Mouse (Mus musculus): Measurements from ENCODE around the gene Fbxl17. TPM values are rescaled to one million over a fixed set of nuclear protein-coding genes. Genes with fewer than 3 reads are reported as not detected.

Gene Fbxl17
- polyA plus RNA-seq, 1 experiment from 2014 or later, result 3.1 TPM

GRCm38 (mm10) chr17:63350876-63351509 lies 148.8 kb downstream of the Fbxl17 start:
- H3K4me1 ChIP-seq, result no peaks in the 10 kb centered on the region
- ATAC-seq, result no peak
- peaks cover 12% of the 10 kb centered on the region for H3K36me3 ChIP-seq
- H3K4me3 ChIP-seq, result no peak overlapping the region
- H3K27ac ChIP-seq, result no peak overlapping the region
- whole genome bisulfite sequencing (ENCODE audit: insufficient replicate concordance), result 81% methylated on average over 4 of the region's 4 CpGs
- no peak overlapping the region for H3K4me2 ChIP-seq
- no peaks in the 10 kb centered on the region; the same call in 1 of the 2 replicates for H3K9me3 ChIP-seq (replicated peaks)
- no peak overlapping the region for H3K9ac ChIP-seq
- H3K27me3 ChIP-seq (replicated peaks), result no peaks in the 10 kb centered on the region

- H3K27me3 ChIP-seq (replicated peaks), result no peaks in the 10 kb centered on the region
- H3K27ac ChIP-seq, result no peak overlapping the region
- no peak overlapping the region for H3K4me3 ChIP-seq
- no peak overlapping the region for H3K9ac ChIP-seq
- no peak for ATAC-seq
- no peak overlapping the region for H3K4me2 ChIP-seq
- H3K36me3 ChIP-seq, result peaks cover 12% of the 10 kb centered on the region
- H3K4me1 ChIP-seq, result peaks cover 8% of the 10 kb centered on the region
- H3K9me3 ChIP-seq (replicated peaks), result no peaks in the 10 kb centered on the region; the same call in 1 of the 2 replicates
- WGBS (ENCODE audit: insufficient replicate concordance), result 39% methylated on average over 5 of the region's 5 CpGs
Observed at GRCm38 (mm10) chr17:63344101-63344500, 155.7 kb downstream of the Fbxl17 start.

GRCm38 (mm10) chr17:63343076-63343475 lies 156.7 kb downstream of the Fbxl17 start:
- ATAC-seq, result no peak
- WGBS (ENCODE audit: insufficient replicate concordance), result 85% methylated on average over 4 of the region's 4 CpGs
- Histone ChIP-seq H3K4me2 (no peak overlapping the region), H3K4me1 (peaks cover 8% of the 10 kb centered on the region), H3K36me3 (peaks cover 12% of the 10 kb centered on the region), H3K9me3 (replicated peaks) (no peaks in the 10 kb centered on the region; the same call in 1 of the 2 replicates), H3K9ac (no peak overlapping the region), H3K27ac (no peak overlapping the region), H3K27me3 (replicated peaks) (no peaks in the 10 kb centered on the region), H3K4me3 (no peak overlapping the region)

- no peak overlapping the region for H3K4me3 ChIP-seq
- WGBS (ENCODE audit: insufficient replicate concordance), result 82% methylated on average over 11 of the region's 11 CpGs
- no peak overlapping the region for H3K27ac ChIP-seq
- no peak overlapping the region for H3K9ac ChIP-seq
- peaks cover 10% of the 10 kb centered on the region for H3K36me3 ChIP-seq
- H3K27me3 ChIP-seq (replicated peaks), result no peaks in the 10 kb centered on the region
- no peak overlapping the region for H3K4me2 ChIP-seq
- no peak for ATAC-seq
- H3K9me3 ChIP-seq (replicated peaks), result no peaks in the 10 kb centered on the region; the same call in 1 of the 2 replicates
- H3K4me1 ChIP-seq, result peaks cover 8% of the 10 kb centered on the region
Observed at GRCm38 (mm10) chr17:63342440-63342839, 157.4 kb downstream of the Fbxl17 start.

GRCm38 (mm10) chr17:63341203-63341602 lies 158.6 kb downstream of the Fbxl17 start:
- Histone ChIP-seq H3K36me3 (no peaks in the 10 kb centered on the region), H3K27me3 (replicated peaks) (no peaks in the 10 kb centered on the region), H3K4me2 (no peak overlapping the region), H3K9ac (no peak overlapping the region), H3K9me3 (replicated peaks) (no peaks in the 10 kb centered on the region), H3K4me3 (no peak overlapping the region), H3K4me1 (peaks cover 8% of the 10 kb centered on the region), H3K27ac (no peak overlapping the region)
- 67% methylated on average over 3 of the region's 3 CpGs for WGBS (ENCODE audit: insufficient replicate concordance)
- ATAC-seq, result no peak

- Histone ChIP-seq H3K9me3 (replicated peaks) (no peaks in the 10 kb centered on the region), H3K36me3 (no peaks in the 10 kb centered on the region), H3K9ac (no peak overlapping the region), H3K4me1 (no peaks in the 10 kb centered on the region), H3K4me3 (no peak overlapping the region), H3K27ac (no peak overlapping the region), H3K27me3 (replicated peaks) (no peaks in the 10 kb centered on the region), H3K4me2 (no peak overlapping the region)
- 72% methylated on average over 2 of the region's 2 CpGs for WGBS (ENCODE audit: insufficient replicate concordance)
- no peak for ATAC-seq
Observed at GRCm38 (mm10) chr17:63328888-63329287, 170.9 kb downstream of the Fbxl17 start.

GRCm38 (mm10) chr17:63326227-63326626 lies 173.6 kb downstream of the Fbxl17 start:
- no peak overlapping the region for H3K9ac ChIP-seq
- 74% methylated on average over 5 of the region's 5 CpGs for WGBS (ENCODE audit: insufficient replicate concordance)
- no peak overlapping the region for H3K4me3 ChIP-seq
- H3K4me2 ChIP-seq, result no peak overlapping the region
- no peak for ATAC-seq
- peaks cover 22% of the 10 kb centered on the region for H3K4me1 ChIP-seq
- H3K27ac ChIP-seq, result no peak overlapping the region
- H3K36me3 ChIP-seq, result no peaks in the 10 kb centered on the region
- no peaks in the 10 kb centered on the region for H3K27me3 ChIP-seq (replicated peaks)
- H3K9me3 ChIP-seq (replicated peaks), result no peaks in the 10 kb centered on the region

- H3K27me3 ChIP-seq (replicated peaks), result no peaks in the 10 kb centered on the region
- H3K36me3 ChIP-seq, result no peaks in the 10 kb centered on the region
- no peak overlapping the region for H3K27ac ChIP-seq
- H3K9ac ChIP-seq, result no peak overlapping the region
- ATAC-seq, result no peak
- peaks cover 34% of the 10 kb centered on the region for H3K4me1 ChIP-seq
- no peak overlapping the region for H3K4me2 ChIP-seq
- H3K9me3 ChIP-seq (replicated peaks), result no peaks in the 10 kb centered on the region
- WGBS (ENCODE audit: insufficient replicate concordance), result 83% methylated on average over 2 of the region's 2 CpGs
- no peak overlapping the region for H3K4me3 ChIP-seq
Observed at GRCm38 (mm10) chr17:63324672-63325071, 175.1 kb downstream of the Fbxl17 start.

- no peaks in the 10 kb centered on the region for H3K36me3 ChIP-seq
- no peaks in the 10 kb centered on the region for H3K9me3 ChIP-seq (replicated peaks)
- no peak overlapping the region for H3K4me3 ChIP-seq
- 0 out of 2 replicates have a peak overlapping the region, but pooled peaks have one; percentile 51 for H3K27ac ChIP-seq
- 18% methylated on average over 2 of the region's 2 CpGs for WGBS (ENCODE audit: insufficient replicate concordance)
- peaks cover 40% of the 10 kb centered on the region for H3K4me1 ChIP-seq
- no peak overlapping the region for H3K4me2 ChIP-seq
- H3K27me3 ChIP-seq (replicated peaks), result no peaks in the 10 kb centered on the region
- H3K9ac ChIP-seq, result no peak overlapping the region
- peak; percentile 72 for ATAC-seq
Observed at GRCm38 (mm10) chr17:63324039-63324438, 175.8 kb downstream of the Fbxl17 start.

- peaks cover 52% of the 10 kb centered on the region for H3K4me1 ChIP-seq
- no peaks in the 10 kb centered on the region for H3K27me3 ChIP-seq (replicated peaks)
- H3K36me3 ChIP-seq, result no peaks in the 10 kb centered on the region
- H3K4me2 ChIP-seq, result no peak overlapping the region
- no peak overlapping the region for H3K9ac ChIP-seq
- WGBS (ENCODE audit: insufficient replicate concordance), result 66% methylated on average over 7 of the region's 7 CpGs
- ATAC-seq, result peak; percentile 69
- H3K27ac ChIP-seq, result peak overlapping the region; percentile 64
- H3K4me3 ChIP-seq, result no peak overlapping the region
- no peaks in the 10 kb centered on the region for H3K9me3 ChIP-seq (replicated peaks)
Observed at GRCm38 (mm10) chr17:63322846-63323245, 177.0 kb downstream of the Fbxl17 start.

GRCm38 (mm10) chr17:63321290-63321689 lies 178.5 kb downstream of the Fbxl17 start:
- WGBS (ENCODE audit: insufficient replicate concordance), result 41% methylated on average over 5 of the region's 5 CpGs
- H3K4me3 ChIP-seq, result no peak overlapping the region
- H3K27ac ChIP-seq, result peak overlapping the region; percentile 64
- peak; percentile 49 for ATAC-seq
- peaks cover 66% of the 10 kb centered on the region for H3K4me1 ChIP-seq
- H3K9ac ChIP-seq, result 0 out of 2 replicates have a peak overlapping the region, but pooled peaks have one; percentile 5
- H3K4me2 ChIP-seq, result no peak overlapping the region
- no peaks in the 10 kb centered on the region for H3K27me3 ChIP-seq (replicated peaks)
- no peaks in the 10 kb centered on the region for H3K9me3 ChIP-seq (replicated peaks)
- no peaks in the 10 kb centered on the region for H3K36me3 ChIP-seq

GRCm38 (mm10) chr17:63317518-63317917 lies 182.3 kb downstream of the Fbxl17 start:
- Histone ChIP-seq H3K4me1 (peaks cover 82% of the 10 kb centered on the region), H3K27ac (0 out of 2 replicates have a peak overlapping the region, but pooled peaks have one; percentile 17), H3K27me3 (replicated peaks) (no peaks in the 10 kb centered on the region), H3K9ac (no peak overlapping the region), H3K36me3 (peaks cover 6% of the 10 kb centered on the region; the same call in 1 of the 2 replicates), H3K9me3 (replicated peaks) (peaks cover 7% of the 10 kb centered on the region; the same call in 1 of the 2 replicates), H3K4me3 (no peak overlapping the region), H3K4me2 (no peak overlapping the region)
- WGBS (ENCODE audit: insufficient replicate concordance), result 83% methylated on average over 7 of the region's 7 CpGs
- no peak for ATAC-seq
